Mouse (Mus musculus) T-helper 1 cell (primary cell): ENCODE results near the gene Ldlr.
"Not testable (repeated sequence)": the region's sequence is repeated elsewhere in the genome, so short reads cannot be mapped to it uniquely, and the experiment has no call there.

Source experiments
- in situ Hi-C: fragments of 300-600 bp; cut with MboI, MseI; formaldehyde crosslinking; loops from one replicate; pipeline ENCODE4 v1.15.1; 2025; ENCODE audit warnings: high pct_unique_total_duplicates

Ldlr gene

GRCm38 (mm10) chr9:21788234-21788633 lies 65.0 kb downstream of the Ldlr start:
- in situ Hi-C loops = no loop called here

- in situ Hi-C loops = no loop called here
These were observed 68.6 kb downstream of the Ldlr start for GRCm38 (mm10) chr9:21791861-21792260.

DNA sequence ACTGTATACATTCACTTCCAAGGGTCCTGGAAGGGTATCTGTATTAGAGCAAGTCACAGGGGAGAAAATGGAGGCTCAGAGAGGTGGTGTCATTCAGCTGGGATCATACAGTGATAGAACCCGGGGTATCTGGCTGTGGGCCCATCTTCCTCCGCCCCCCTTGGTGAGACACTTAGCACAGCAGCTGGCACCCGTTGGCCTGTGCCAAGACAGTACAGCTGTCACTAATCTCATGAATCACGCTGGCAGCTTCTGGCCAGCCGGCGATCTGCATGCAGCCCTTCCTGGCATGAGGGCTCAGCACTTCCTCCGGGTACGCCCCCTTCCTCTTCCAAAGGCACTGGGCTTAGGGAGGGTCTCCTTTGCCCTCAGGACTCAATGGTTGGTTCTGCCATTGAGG lies 69.4 kb downstream of the Ldlr start:
- in situ Hi-C loops = no loop called here

DNA sequence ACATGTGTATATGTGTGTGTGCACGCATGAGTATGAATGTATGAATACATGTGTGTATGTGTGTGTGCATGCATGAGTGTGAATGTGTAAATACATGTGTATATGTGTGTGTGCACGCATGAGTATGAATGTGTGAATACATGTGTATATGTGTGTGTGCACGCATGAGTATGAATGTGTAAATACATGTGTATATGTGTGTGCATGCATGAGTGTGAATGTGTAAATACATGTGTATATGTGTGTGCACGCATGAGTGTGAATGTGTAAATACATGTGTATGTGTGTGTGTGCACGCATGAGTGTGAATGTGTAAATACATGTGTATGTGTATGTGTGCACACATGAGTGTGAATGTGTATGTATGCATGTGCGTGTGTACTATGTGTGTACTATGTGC lies 70.2 kb downstream of the Ldlr start:
- in situ Hi-C loops = not testable (repeated sequence)

DNA sequence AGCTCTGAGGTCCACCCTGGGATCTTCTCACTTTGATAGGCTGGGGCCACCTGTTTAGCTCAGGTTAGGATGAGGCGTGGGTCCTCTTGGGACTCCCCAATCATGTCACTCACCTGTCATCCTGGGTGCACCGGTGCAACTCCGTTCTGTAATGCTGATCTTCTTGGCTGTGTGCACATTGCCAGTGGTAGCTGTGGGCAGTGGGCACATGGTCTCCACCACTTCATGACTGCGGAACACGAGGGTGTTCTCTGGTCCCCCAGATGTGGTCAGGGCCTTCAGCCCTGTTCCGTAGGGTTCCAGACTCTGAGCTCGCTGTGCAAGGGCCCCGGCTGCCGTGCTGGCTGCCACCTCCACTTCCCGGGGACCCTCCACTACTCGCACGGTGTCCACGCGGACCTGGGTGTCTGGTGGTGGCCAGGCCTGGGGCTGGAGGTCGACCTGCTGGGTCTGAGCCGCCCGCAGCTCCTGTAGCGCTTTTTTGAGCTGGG lies 71.1 kb downstream of the Ldlr start:
- in situ Hi-C loops = no loop called here

- in situ Hi-C loops = no loop called here
These were observed 71.6 kb downstream of the Ldlr start for GRCm38 (mm10) chr9:21794925-21795324.

- in situ Hi-C loops = no loop called here
These were observed 72.3 kb downstream of the Ldlr start for GRCm38 (mm10) chr9:21795579-21795978.

- in situ Hi-C loops = no loop called here
These were observed 73.0 kb downstream of the Ldlr start for GRCm38 (mm10) chr9:21796259-21796658.

DNA sequence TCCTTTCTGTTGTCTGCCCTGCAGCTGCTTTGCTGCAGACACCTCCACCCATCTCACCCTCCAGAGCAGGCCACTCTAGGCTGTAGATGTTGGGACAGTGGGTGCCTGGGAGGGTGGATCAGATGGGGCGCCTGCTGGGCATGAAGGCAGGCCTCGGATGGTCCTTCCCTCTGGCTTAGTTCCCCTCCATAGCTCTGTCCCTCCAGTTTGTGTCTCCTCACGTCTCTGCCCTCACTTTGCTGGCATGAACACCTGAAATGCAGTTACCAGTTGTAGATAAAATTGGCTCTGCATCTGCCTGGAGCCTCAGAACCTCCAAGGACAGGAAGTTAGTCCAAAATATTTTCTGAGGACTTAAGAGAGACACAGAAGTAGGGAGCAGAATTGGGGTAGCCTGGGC lies 73.6 kb downstream of the Ldlr start:
- in situ Hi-C loops = no loop called here

DNA sequence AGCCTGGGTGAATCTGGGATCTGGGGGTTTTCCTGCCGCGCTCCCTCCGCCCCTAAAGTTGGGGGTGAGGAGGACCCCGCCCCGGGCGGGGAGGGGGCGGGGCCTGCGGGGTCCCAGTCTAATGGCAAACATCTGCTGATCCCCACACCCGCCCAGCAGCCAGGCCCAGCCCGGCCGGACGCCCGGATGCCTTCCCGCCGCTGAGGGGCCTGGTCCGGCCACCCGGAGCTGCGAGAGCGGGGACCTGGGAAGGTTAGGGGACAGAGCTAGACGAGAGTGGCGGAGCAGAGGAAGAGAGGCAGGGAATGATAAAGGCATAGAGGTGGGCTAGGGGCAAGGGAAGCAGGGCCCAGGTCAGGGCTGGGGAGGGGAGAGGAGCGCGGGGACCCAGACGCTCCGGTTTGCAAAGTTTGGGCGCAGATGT lies 74.7 kb downstream of the Ldlr start:
- in situ Hi-C loops = no loop called here

DNA sequence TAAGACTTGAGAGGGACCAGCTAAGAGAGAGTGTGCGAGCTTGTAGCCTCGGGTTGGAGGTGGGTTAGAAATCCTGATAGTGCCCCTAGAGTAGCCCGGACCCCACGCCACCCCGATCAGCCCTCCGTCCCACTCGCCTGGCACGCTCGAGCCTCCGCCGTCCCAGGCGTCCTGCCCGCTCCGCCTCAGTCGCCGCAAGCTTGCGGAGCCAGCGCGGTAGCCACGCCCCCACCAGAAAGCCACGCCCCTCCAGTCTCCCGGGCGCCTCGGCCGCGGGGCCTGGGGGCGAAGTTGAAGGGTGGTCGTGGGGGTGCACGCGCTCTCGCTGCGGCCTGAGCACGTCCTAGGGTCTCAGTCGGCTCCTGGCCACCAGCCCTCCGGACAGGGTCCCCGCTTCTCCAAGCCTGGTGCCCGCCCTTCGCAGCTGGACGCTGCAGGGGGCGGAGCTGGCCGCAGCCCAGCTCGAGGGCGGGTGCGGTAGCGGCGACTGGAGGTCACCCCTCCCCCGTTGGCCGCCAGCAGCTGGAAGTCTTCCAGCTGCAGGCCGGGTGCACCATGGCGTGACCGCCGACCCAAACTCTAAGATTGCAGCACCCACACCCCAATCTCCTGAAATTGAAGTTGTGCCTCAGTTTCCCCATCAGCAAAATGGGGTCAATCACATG lies 75.2 kb downstream of the Ldlr start, which contains the start of gene Kank2:
TSS of gene Kank2 (minus strand) at position 400 of the 665 bp plus-strand sequence.
- in situ Hi-C loops = no loop called here

DNA sequence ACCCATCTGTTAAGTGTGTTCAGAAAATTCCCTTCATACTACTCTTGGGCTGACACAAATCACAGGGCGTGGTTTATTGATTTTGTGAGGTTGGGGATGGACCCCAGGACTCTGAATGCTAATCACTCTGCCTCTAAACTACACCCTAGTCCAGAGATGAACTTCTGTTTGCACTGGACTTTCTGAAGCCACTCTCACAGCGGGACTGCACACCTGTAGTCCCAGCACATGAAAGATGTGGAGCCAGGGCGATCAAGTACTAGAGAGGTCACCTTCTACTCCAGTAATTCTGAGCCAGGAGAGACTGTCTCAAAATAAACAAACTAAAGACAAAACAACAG lies 75.7 kb downstream of the Ldlr start:
- in situ Hi-C loops = no loop called here
